Mouse (Mus musculus) adrenal gland (tissue): ENCODE results near the gene Wbp1l.
"Not testable (repeated sequence)": the region's sequence is repeated elsewhere in the genome, so short reads cannot be mapped to it uniquely, and the experiment has no call there.

Experiments
- intact Hi-C: fragments of 180-260 bp; cut with DNase I; formaldehyde crosslinking; loops from one replicate; pipeline ENCODE4 v1.15.1; 2025
- long read RNA-seq, 2 experiments: library from polyadenylated mRNA; unstranded; transcript quantifications; one replicate each; pipeline ENCODE4 v2.0.0; 2020; ENCODE audit warnings: borderline replicate concordance in 1 of 2; ENCODE audit not compliant: insufficient replicate concordance in 1 of 2

Wbp1l gene
- long read RNA-seq, experiment 1, partial matches to known transcripts = 0 of 30 reads
- long read RNA-seq, experiment 1, other reads (novel, unspliced or antisense) = 27 of 30 reads
- long read RNA-seq, experiment 2, partial matches to known transcripts = 15 of 21 reads
- long read RNA-seq, experiment 2, other reads (novel, unspliced or antisense) = 0 of 21 reads

DNA sequence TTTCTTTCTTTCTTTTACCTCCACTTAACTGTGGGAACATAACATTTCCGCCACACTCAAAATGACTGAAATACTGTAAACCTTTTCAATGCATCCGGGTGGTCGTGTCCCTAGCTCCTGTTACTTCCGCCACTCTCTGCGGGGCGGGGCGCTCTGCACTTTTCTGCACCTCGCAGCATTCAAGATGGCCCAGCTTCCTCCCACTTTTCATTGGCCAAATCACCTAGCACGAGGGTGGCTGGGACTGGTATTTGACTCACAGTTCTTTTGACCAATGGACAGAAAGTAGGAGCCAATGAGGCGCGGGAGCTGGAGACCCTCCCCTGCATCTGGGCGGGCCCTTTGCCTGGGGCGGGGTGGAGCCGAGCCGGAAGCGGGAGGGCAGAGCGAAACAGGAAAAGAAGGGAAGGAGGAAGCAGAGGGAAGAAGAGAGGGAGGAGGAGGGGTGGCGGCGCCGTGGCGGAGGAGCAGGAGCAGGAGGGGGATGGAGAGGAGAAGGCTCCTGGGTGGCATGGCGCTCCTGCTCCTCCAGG lies at the start of gene Wbp1l:
Gene Wbp1l (plus strand): TSS at position 365 of the 533 bp plus-strand sequence.
- intact Hi-C loops = no loop called here

DNA sequence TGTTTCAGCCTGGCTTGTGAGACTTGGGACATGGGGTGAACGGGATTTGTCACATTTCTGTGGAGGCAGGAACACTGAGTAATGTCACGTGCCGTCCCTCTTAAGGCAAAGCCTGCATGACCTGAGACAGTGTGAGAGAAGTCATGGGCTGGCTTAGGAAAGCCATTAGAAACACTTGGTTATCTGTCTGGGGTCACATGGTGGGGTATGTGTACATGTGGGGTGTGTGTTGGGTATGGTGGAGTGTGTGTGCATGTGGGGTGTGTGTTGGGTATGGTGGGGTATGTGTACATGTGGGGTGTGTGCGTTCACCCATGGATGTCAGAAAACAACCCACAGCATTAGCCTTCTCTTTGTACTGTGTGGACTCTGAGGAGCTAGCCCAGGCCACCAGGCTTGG lies 48.5 kb upstream of the Wbp1l start:
- intact Hi-C loops = no loop called here

DNA sequence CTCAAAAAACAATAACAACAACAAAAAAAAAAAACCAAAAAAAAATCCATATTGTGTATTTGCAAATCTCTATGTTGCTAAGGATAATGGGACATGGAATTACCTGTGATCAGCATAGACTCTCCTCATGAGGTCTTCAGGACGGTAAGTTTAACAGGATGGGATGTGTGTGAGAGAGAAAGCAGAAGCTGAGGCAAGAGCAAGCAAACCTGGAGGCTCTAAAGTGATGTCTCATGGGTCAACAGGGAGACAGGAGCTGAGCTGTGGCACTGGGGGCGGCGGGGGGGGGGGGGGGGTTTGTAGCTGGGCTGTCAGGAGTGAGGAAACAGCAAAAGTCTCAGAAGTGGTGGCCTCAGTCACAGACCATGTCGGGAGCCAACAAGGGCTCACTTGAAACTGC lies 46.4 kb upstream of the Wbp1l start:
- intact Hi-C loops = no loop called here

DNA sequence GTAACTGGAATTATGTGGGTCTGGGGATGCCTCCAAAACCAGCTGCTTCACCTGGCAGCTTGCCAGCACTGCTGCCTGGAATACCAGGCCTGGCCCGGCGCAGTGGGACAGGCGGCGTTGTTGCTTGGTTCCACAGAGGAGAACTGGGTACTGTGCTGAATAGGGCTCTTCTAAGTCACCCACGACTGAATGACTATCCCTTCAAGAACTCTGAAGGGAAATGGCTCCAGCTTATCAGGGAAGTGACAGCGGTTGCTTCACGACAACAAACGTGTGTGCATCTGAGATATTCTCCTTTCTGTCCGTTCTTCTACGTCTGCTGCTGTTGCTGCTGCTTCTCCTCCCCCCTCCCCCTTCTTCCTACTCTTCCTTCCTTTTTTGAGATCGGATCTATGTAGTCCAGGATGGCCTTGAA lies 45.3 kb upstream of the Wbp1l start:
- intact Hi-C loops = no loop called here

DNA sequence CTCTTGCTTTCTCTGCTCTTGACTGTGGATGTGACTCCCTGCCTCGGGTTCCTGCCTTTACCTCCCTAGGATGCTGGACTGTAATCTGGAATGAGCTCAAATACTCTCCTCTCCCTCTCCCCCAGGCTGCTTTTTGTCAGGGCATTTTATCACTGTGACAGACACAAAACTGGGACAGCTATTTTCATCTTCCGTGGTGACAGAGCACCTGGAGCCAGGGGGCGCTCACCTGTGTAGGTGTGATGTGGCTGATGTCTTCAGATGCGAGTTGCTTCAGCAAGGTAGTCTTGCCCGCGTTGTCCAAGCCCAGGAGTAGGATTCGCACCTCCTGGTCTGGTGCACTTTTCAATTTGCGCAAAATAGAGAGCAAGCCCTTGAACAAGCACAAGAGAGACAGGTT lies 40.9 kb upstream of the Wbp1l start:
- intact Hi-C loops = no loop called here

DNA sequence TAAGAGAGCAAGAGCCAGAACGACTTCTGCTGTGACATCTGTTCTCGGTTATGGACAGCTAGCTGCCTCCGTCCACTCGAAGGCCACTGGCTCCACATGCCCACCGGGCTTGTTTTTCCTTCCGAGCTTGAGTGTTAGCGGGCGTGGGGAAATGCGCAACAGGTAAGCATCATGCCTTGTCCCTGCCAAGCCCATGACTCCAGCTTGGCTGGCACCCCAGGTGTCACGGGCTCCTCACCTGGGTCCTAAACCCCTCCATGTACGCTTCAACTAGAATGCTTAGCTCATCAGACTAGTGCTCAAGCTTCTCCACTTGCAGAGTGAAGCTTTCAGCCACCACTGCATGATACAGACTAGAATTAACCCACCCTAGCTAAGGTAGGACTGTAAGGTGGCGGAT lies 40.3 kb upstream of the Wbp1l start:
- intact Hi-C loops = no loop called here

DNA sequence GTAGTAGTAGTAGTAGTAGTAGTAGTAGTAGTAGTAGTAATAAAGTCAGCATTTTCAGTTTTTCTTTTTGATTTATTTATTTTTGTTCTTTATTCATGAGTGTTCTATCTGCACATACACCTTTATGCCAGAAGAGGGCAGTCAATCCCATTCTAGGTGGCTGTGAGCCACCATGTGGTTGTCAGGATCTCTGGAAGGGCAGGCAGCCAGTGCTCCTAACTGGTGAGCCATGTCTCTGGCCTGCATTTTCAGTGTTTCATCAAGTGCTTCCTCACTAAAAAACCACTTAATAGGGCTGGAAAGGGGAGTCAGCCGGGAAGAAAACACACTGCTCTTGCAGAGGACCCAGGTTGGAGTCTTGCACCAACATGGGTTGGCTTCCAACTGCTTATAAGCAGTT lies 36.8 kb upstream of the Wbp1l start:
- intact Hi-C loops = no loop called here

DNA sequence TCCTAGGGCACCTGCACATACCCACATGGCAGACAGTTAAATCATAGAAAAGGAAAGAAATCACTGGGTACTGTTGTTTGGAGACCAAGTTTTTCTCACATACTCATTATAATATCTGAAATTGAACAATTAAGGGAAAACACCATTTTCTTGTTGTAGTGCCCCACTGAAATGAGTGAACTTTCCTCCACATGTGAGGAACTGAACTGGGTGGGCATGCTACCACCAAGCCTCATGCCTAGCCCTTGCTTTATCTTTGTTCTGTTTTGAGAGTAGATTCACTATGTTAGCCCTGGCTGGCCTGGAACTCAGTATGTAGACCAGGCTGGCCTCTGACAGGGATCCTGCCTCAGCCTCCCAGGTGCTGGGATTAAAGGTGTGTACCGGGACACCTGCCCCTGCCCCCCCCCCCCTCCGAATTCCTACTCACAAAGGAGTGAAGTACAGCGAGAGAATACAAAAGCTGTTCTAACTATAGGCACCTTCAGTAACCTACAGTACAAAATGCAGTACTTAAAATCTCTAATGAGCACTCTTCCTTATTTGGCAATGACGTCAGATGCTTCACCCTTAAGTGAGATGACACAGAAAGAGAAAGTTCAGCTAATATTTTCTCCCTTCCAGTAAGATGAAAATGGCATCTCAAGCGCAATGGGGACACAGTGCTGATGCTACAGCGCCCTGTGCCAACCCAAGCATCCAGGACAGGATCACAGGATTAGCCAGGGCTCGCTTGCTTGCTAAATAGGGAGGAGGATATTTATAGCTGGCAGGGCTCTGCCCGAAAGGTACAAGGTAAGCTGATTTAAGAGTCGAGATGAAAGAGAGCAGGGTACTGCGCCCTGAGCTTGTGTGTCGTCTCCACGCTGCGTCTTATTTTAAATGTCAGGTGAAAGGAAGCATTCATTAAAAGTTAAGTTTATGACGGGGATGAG lies 36.0 kb upstream of the Wbp1l start:
- intact Hi-C loops = no loop called here

DNA sequence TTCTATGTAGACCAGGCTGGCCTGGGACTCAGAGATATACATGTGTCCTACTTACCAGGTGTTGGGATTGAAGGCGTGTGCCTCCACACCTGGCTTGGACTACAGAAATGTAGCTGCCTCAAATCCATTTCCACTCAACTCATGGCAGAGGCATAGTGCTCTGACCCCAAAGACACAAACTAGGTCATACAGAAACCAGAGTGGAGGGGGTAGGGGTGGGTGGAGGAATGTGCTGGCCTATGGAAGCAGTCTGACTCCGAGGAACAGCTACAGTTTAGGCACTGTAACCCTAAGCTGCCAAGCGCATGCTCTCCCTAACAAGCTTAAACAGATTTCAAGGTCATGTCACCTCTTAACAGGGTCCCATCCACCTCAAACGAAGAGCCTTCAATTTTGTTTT lies 35.3 kb upstream of the Wbp1l start:
- intact Hi-C loops = no loop called here

DNA sequence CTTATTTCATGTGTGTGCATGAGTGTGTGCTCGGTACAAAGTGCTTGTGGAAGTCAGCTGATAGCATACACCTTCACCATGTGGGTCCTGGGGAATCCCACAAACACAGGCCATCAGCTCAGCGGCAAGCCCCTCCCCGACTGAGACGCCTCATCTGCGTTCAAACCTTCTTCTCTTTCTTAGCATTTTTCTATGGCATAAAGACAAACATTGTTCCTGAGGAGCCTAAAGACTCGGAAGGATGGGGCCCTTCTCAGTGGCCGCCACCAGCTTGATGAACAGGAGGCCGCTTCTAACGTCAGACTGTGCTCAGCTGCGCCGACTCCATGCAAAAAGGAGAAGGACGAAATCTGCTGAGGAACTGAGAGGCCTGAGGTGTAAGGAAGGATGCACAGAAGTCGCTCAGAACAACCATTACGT lies 34.8 kb upstream of the Wbp1l start:
- intact Hi-C loops = no loop called here

DNA sequence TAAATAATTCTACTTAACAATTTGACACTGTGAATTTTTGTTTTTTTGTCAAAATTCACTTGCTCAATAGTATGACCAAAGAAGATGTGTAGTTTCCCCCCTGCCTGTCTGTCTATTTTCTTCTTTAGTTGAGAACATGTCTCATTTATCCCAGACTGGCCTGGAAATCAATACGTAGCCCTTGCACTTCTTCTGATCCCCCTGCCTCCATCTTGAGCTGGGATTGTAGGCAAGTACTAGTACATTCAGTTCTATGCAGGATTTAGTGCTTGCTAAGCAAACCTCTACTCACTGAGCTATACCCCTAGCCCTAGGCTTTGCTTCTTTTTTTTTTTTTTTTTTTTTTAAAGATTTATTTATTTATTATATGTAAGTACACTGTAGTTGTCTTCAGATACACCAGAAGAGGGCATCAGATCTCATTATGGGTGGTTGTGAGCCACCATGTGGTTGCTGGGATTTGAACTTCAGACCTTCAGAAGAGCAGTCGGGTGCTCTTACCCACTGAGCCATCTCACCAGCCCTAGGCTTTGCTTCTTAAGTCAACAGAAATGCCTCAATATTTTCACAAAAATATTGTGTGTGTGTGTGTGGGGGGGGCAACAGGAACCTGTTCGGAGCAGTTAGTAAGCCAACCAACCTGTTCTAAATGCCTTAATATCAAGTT lies 27.5 kb upstream of the Wbp1l start:
- intact Hi-C loops = not testable (repeated sequence)

DNA sequence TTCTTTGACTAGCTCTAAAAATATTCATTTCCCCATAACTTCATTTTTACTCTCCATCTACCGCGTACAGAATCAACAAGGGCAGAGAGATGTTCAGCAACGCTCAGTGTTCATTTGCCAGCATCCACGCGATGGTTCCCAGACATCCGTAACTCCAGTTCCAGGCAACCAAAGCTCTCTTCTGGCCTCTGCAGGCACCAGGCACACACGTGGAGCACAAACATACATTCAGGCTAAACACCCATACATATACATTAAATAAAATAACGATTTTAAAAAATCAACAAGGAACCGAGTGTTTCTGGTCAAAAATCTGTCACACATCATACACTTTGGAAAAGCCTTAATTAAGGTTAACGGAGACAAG lies 27.0 kb upstream of the Wbp1l start:
- intact Hi-C loops = no loop called here

DNA sequence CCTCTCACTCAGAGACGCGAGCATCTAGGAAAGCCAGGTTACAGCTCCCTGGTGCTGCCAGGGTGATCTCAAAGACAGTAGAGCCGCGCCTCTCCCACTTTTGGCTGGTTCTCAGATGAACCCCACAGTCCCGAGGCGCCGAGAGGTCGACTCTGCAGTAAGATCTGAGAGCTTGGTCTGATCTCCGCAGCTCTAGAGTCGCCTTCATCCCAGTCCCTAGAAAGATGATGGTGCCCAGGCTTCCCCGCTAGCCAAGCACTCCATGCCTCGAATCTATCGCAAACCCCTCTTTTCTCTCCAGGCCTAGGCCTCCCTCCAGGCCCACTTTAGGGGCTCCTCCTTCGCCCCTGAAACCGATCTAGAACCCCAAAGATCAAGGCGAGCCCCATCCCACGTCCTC lies 26.3 kb upstream of the Wbp1l start:
- intact Hi-C loops = no loop called here

DNA sequence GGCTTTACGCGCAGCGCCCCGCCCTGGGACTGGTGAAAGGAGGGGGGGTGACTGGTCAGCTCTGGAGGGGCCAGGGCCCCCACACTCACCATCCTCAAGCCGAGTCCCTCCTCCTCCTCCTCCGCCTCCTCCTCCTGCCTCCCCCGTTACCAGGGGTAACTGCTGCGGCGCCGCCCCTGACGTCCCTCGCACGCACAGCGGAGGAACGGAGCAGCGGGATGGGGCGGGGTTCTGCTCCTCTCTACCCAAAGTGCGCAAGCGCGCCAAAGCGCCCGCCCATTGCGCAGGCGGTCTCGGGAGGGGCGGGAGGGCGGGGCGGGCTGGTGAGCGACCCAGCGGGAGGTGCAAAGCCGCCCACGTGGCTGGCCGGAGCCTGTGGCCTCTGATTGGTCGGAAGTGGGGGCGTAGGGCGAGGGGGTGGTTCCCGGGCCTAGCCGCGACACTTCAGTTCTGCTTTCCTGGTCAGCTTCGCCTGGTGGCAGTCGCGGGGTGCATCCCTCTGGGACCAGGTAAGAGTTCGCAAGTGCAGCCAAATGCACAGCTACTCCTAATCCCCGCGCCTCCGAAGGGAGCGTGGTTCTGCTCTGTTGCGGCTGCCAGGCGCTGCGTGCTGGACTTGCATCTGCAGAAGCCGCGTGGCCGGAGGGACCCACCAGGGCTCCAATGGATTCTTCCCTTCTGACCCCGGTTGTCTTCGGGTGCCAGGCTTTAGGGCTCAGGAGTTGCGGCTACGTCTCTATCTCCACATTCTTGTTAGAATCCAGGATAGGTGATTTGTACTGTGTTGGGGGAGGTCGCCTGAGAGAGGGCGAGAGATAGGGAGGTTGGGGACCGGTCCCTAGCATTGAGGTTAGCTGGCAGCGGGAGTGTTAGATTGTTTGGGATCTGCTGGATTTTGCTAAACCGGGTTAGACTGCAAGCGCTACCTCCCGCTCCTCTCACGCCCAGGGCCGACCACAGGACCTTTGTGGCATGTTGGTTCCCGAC lies 25.6 kb upstream of the Wbp1l start, which contains the start of the genes Arl3 and Sfxn2:
Gene Arl3 (minus strand): TSS at position 248 of the 987 bp plus-strand sequence.
Gene Sfxn2 (plus strand): TSS at position 415 of the 987 bp plus-strand sequence.
- intact Hi-C loops = no loop called here

DNA sequence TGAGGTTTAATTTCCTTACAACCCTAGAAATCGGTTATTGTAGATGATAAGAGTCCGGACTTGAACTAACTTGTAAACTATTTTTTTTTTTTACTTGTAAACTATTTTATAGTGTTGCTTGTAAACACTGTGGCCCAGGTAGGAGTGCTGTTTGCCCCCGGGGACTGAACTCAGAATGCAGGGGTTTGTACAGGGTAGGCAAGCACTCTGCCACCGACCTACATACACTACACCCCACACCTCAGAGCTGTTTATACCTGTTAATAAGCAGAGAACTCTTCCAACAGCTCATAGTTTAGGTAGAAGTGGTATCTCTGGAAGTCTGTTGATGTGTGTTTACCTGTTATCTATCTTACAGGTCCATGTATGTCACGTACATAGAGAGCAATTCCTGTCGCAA lies 24.9 kb upstream of the Wbp1l start:
- intact Hi-C loops = no loop called here

DNA sequence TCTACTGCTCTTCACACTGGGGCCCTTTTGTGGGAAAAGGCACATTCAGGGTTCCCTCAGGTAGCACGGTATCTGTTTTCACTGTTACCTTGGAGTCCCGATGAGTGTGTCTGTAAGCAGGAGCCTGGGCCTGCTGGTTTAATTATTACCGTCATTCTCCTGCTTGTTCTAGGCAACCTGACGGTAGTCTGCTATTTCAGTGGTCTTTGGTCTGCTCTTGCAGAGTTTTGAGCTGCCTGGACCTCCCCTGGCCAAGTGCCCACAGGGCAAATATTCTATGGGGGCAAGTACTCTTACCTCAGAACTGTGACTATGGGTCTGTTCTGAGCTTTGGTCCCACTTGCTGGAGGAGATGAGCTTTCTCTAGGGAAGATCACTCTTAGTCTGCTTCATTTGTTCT lies 23.7 kb upstream of the Wbp1l start:
- intact Hi-C loops = no loop called here

DNA sequence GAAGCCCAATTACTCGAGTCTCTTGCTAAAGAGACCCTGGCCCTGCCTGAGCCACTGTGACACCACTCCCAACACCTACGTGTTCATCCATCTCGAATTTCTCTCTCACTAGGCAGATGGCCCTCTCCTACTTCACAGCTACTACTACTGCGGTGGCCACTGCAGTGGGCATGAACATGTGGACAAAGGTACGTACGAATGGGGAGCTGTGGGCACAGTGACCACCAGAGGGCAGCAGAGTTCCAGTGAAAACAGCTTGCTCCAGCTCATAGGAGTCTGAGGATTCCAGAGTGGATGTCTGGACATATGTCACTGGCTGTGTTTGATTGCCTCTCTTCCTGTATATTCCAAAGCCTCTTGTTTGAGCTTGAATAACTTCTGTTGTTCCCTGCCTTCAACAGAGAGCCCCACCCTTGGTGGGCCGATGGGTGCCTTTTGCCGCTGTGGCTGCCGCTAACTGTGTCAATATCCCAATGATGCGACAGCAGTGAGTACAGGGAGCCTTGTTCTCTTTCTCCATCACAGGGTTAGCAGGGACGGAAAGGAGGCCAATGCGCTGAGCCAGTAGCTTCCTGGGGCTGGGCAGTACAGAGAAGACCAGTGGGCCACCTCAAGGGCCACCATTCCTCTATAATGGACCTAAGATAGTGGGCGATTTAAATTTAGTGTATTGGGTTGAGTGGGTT lies 10.9 kb upstream of the Wbp1l start:
- intact Hi-C loops = loop anchor here (5.0 kb wide), 2 partner anchors 69 to 154 kb away; no protein-coding TSS in a partner anchor

DNA sequence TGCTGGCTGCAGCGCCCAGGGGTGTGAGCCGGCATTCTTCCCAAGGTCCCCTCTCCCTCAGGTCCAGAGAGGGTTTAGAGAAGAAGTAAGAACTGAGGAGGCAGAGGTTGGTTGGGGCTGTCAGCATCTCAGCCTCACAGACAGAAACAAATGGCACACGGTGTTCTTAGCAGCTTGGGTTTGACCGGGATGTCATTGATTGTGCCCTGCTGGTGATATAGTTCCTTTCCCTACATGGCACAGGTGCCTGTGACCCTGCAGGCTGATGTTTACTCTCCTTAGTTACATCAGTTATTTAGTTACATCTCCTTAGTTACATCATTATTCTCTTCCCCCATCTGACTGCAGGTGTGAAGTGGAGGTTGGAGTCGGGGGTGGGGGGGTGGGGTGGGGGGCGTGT lies 7.3 kb upstream of the Wbp1l start:
- intact Hi-C loops = no loop called here

DNA sequence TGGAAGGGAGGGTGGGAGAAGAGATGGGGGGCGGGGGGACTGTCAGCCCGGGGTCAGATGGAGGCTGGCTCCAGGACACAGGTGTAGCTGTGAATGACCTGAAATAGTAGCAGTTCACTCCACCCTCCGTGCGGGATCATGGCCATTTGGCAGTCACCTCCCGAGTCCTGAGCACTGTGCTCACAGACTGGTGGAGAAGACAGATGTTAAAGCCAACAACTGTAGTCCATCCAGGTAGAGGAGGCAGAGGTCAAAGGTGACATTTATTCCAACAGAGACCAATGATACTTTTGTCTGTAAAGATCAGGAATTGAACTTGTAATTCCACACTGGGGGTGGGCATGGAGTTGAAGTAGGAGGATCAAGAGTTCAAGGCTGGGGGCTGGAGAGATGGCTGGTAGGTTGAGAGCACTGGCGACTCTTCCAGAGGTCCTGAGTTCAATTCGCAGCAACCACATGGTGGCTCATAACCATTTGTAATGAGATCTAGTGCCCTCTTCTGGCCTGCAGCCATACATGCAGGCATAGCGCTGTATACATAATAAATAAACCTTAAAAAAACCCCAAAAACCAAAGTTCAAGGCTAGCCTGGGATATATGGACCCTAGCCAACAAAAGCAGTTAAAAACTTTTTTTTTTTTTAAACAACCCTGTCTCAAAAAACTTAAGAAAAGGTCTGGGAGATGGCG lies 6.0 kb upstream of the Wbp1l start:
- intact Hi-C loops = no loop called here
